Mouse (Mus musculus) lung, adult 2 months (tissue): ENCODE data around the gene Slc25a15.

Experiments used
- CTCF ChIP-seq: fragments of 200-500 bp; IDR thresholded peaks from 2 replicates; pipeline ENCODE4 v1.5.1; 2011; ENCODE audit warnings: mild to moderate bottlenecking, low read length, control low read depth; ENCODE audit not compliant: insufficient read depth
- POLR2A ChIP-seq: fragments of 200-500 bp; IDR thresholded peaks from 2 replicates; pipeline ENCODE4 v1.6.1; 2011; ENCODE audit warnings: low read depth, mild to moderate bottlenecking, control low read depth, low read length, borderline replicate concordance; ENCODE audit errors: extremely low read depth

GRCm38 (mm10) chr8:22376311-22376710, 22.1 kb downstream of the Slc25a15 start:
- TF ChIP-seq CTCF, result no peak
- TF ChIP-seq POLR2A, result no peak
